ENCODE assay signal across 19 mouse cellular contexts in genomic region chr14:79673083-79674013, GRCm38 (mm10). TPM values are rescaled to one million over a fixed set of nuclear protein-coding genes. Genes with fewer than 3 reads are reported as not detected.
DNase-seq lines count a peak whose midpoint lies in the region; ATAC-seq and TF ChIP-seq lines count a peak whose summit lies in the region.
"Had no signal": no experiment of that assay in that cellular context is flagged by ENCODE, and none has a peak within 500 bp of the region (broad histone marks: within the 10 kb centered on the region; RNA-seq: fewer than 3 reads in every experiment).

No protein-coding gene starts in this region.

- WGBS in kidney, embryonic 15.5 days, result 47% methylated on average over 17 of the region's 17 CpGs
- WGBS in forebrain, embryonic 13.5 days, result 56% methylated on average over 17 of the region's 17 CpGs
- WGBS in hindbrain, postnatal 0 days, result 46% methylated on average over 17 of the region's 17 CpGs
- 75% methylated on average over 17 of the region's 17 CpGs for WGBS in liver, embryonic 11.5 days

- H3K4me1 ChIP-seq in kidney, embryonic 15.5 days, result 0 out of 2 replicates have a peak, but pooled peaks cover 10% of the 10 kb centered on the region
- H3K4me1 ChIP-seq in forebrain, embryonic 13.5 days, result peaks cover 37% of the 10 kb centered on the region
- 0 out of 2 replicates have a peak, but pooled peaks cover 5% of the 10 kb centered on the region for H3K4me1 ChIP-seq in hindbrain, postnatal 0 days (ENCODE audit: insufficient read depth, low read length)
- no peaks in the 10 kb centered on the region for H3K4me1 ChIP-seq in liver, embryonic 11.5 days (replicated peaks; ENCODE audit: control insufficient read depth, insufficient read depth, low read length)
- H3K4me1 ChIP-seq: liver, embryonic 15.5 days had no signal

- H3K27me3 ChIP-seq in kidney, embryonic 15.5 days, result no peaks in the 10 kb centered on the region
- no peaks in the 10 kb centered on the region; the same call in 1 of the 2 replicates for H3K27me3 ChIP-seq in forebrain, embryonic 13.5 days
- no peaks in the 10 kb centered on the region for H3K27me3 ChIP-seq in hindbrain, postnatal 0 days (ENCODE audit: insufficient read depth, low read length)
- H3K27me3 ChIP-seq in liver, embryonic 11.5 days (replicated peaks; ENCODE audit: control insufficient read depth, insufficient read depth, low read length), result no peaks in the 10 kb centered on the region; the same call in 1 of the 2 replicates
- H3K27me3 ChIP-seq: embryonic facial prominence, embryonic 12.5 days; liver, embryonic 15.5 days had no signal

- H3K9ac ChIP-seq in kidney, embryonic 15.5 days, result no peak overlapping the region
- no peak overlapping the region for H3K9ac ChIP-seq in forebrain, embryonic 13.5 days
- no peak overlapping the region for H3K9ac ChIP-seq in hindbrain, postnatal 0 days (replicated peaks; ENCODE audit: low read length)
- H3K9ac ChIP-seq in liver, embryonic 11.5 days (ENCODE audit: low read depth, low read length), result no peak overlapping the region
- H3K9ac ChIP-seq: embryonic facial prominence, embryonic 12.5 days; liver, embryonic 15.5 days had no signal

- H3K4me2 ChIP-seq in kidney, embryonic 15.5 days, result no peak overlapping the region
- no peak overlapping the region for H3K4me2 ChIP-seq in forebrain, embryonic 13.5 days
- H3K4me2 ChIP-seq in hindbrain, postnatal 0 days (ENCODE audit: low read depth, low read length), result no peak overlapping the region
- H3K4me2 ChIP-seq in liver, embryonic 11.5 days, result no peak overlapping the region
- H3K4me2 ChIP-seq: embryonic facial prominence, embryonic 12.5 days; liver, embryonic 15.5 days had no signal

- H3K27ac ChIP-seq in kidney, embryonic 15.5 days, result no peak overlapping the region
- peak overlapping the region; percentile 25; the same call in 1 of the 2 replicates for H3K27ac ChIP-seq in forebrain, embryonic 13.5 days
- no peak overlapping the region for H3K27ac ChIP-seq in hindbrain, postnatal 0 days
- no peak overlapping the region for H3K27ac ChIP-seq in liver, embryonic 11.5 days (ENCODE audit: low read depth, low read length)
- H3K27ac ChIP-seq: embryonic facial prominence, embryonic 12.5 days; limb, embryonic 10.5 days; liver, embryonic 15.5 days; macrophage; stomach, postnatal 0 days had no signal

- no peak overlapping the region for H3K4me3 ChIP-seq in kidney, embryonic 15.5 days (replicated peaks)
- H3K4me3 ChIP-seq in forebrain, embryonic 13.5 days, result no peak overlapping the region
- no peak overlapping the region for H3K4me3 ChIP-seq in hindbrain, postnatal 0 days (ENCODE audit: low read length)
- no peak overlapping the region for H3K4me3 ChIP-seq in liver, embryonic 11.5 days (ENCODE audit: low read depth, low read length)
- H3K4me3 ChIP-seq: embryonic facial prominence, embryonic 12.5 days; limb, embryonic 10.5 days; liver, embryonic 15.5 days had no signal

- TF ChIP-seq POLR2A in brain, embryonic 14.5 days (IDR thresholded peaks at IDR 0.05; ENCODE audit: borderline replicate concordance, extremely low read depth, insufficient read depth, insufficient read length, poor library complexity, severe bottlenecking), result no peak

- no peaks in the 10 kb centered on the region for H3K9me3 ChIP-seq in kidney, embryonic 15.5 days (replicated peaks)
- no peaks in the 10 kb centered on the region for H3K9me3 ChIP-seq in forebrain, embryonic 13.5 days (replicated peaks)
- H3K9me3 ChIP-seq in hindbrain, postnatal 0 days (ENCODE audit: low read length), result no peaks in the 10 kb centered on the region
- H3K9me3 ChIP-seq in liver, embryonic 11.5 days (ENCODE audit: control insufficient read depth, low read length), result no peaks in the 10 kb centered on the region
- H3K9me3 ChIP-seq: embryonic facial prominence, embryonic 12.5 days; limb, embryonic 10.5 days; liver, embryonic 15.5 days had no signal

- ATAC-seq in kidney, embryonic 15.5 days (replicated peaks; ENCODE audit: low FRiP score), result no peak
- ATAC-seq in forebrain, embryonic 13.5 days, result peak; percentile 62
- no peak for ATAC-seq in hindbrain, postnatal 0 days
- ATAC-seq in liver, embryonic 11.5 days (replicated peaks; ENCODE audit: low FRiP score), result no peak
- ATAC-seq: activated CD4-positive, CD25-positive, alpha-beta regulatory T cell, adult 4 months; CD4-positive, CD25-positive, alpha-beta regulatory T cell, adult 4 months; intestine, postnatal 0 days had no signal

- no peak for TF ChIP-seq CTCF in brain, embryonic 14.5 days (IDR thresholded peaks at IDR 0.05; ENCODE audit: borderline replicate concordance, extremely low read depth, insufficient read depth, insufficient read length)
- no peak for TF ChIP-seq CTCF in hindbrain, postnatal 0 days (IDR thresholded peaks at IDR 0.05; ENCODE audit: low read depth)

- H3K36me3 ChIP-seq in kidney, embryonic 15.5 days, result no peaks in the 10 kb centered on the region
- H3K36me3 ChIP-seq in forebrain, embryonic 13.5 days (ENCODE audit: poor library complexity, severe bottlenecking), result no peaks in the 10 kb centered on the region
- H3K36me3 ChIP-seq in hindbrain, postnatal 0 days (ENCODE audit: insufficient read depth, low read length), result no peaks in the 10 kb centered on the region
- no peaks in the 10 kb centered on the region for H3K36me3 ChIP-seq in liver, embryonic 11.5 days (ENCODE audit: control insufficient read depth, insufficient read depth, low read length)
- H3K36me3 ChIP-seq: embryonic facial prominence, embryonic 12.5 days; limb, embryonic 10.5 days; liver, embryonic 15.5 days had no signal

- peak; percentile 25 for DNase-seq in kidney, postnatal 14 days
- peak; percentile 78 for DNase-seq in brain, embryonic 14.5 days (ENCODE audit: low read depth)
- DNase-seq in hindbrain, postnatal 0 days (ENCODE audit: low spot score), result peak; percentile 47
- no peak for DNase-seq in liver, embryonic 11.5 days (ENCODE audit: low spot score)
- no peak for DNase-seq in frontal cortex, postnatal 14 days (ENCODE audit: low spot score in 2 of 2)
- DNase-seq in thymus, postnatal 0 days (ENCODE audit: low spot score), result no peak
- DNase-seq: cerebellum, adult 18-20 months; heart, adult 18-20 months had no signal

RNA-seq across cellular contexts. Expression of gene Cnmd, which starts 11.4 kb away (rescaled TPM):
- polyA plus RNA-seq in kidney, embryonic 15.5 days (2015; fragmentation: Nextera tagmentation; extraction: Ambion mirVana), result 2.4 and 2.9 TPM in 2 replicates
- polyA plus RNA-seq in brain, embryonic 14.5 days (2012; rRNA removed), result 1.7 and 2.6 TPM in 2 replicates
- polyA plus RNA-seq in forebrain, embryonic 13.5 days (2015; fragmentation: Nextera tagmentation; extraction: Ambion mirVana), result 0.66 and 2.0 TPM in 2 replicates
- 0.37 and 0.68 TPM in 2 replicates for total RNA-seq in hindbrain, postnatal 0 days (2014; rRNA removed)
- polyA plus RNA-seq in hindbrain, postnatal 0 days (2015; fragmentation: Nextera tagmentation; extraction: Ambion mirVana), result 1.1 and 1.8 TPM in 2 replicates
- 0.37 TPM in 1 of 2 replicates, not detected in the other for polyA plus RNA-seq in liver, embryonic 11.5 days (2014; fragmentation: Nextera tagmentation; extraction: Ambion mirVana)
- 11.1 and 13.5 TPM in 2 replicates for polyA plus RNA-seq in thymus, postnatal 0 days (2015; fragmentation: Nextera tagmentation; extraction: Ambion mirVana)
- polyA plus RNA-seq: activated CD4-positive, CD25-positive, alpha-beta regulatory T cell, adult 4 months; CD4-positive, CD25-positive, alpha-beta regulatory T cell, adult 4 months; macrophage; small intestine, adult 2 months had no signal

Comparison
In these comparisons a context has a peak if more than half of its experiments do, and no peak if none do; other contexts are left out.
1. DNase-seq: peak in kidney, postnatal 14 days (single experiment), brain, embryonic 14.5 days (single experiment) and hindbrain, postnatal 0 days (single experiment); none in liver, embryonic 11.5 days (single experiment), frontal cortex, postnatal 14 days (0 of 2) and thymus, postnatal 0 days (single experiment).